Mouse (Mus musculus) forebrain, postnatal 0 days (tissue): Measurements from ENCODE around the gene Anapc15. TPM values are rescaled to one million over a fixed set of nuclear protein-coding genes. Genes with fewer than 3 reads are reported as not detected.

Experiments
- ATAC-seq: fragments of 200-750 bp; cut with Nextera tagmentation; 2 replicates; pipeline ENCODE4 v1.8.0; 2017; ENCODE audit warnings: mild to moderate bottlenecking, moderate library complexity
- DNase-seq: peaks from one replicate; pipeline ENCODE4 v3.0.0-alpha.2; 2015
- H3K27ac ChIP-seq: fragments of 300-500 bp; sonication (generic); 2 replicates; pipeline ENCODE4 v1.5.1; 2014; ENCODE audit warnings: low read depth, mild to moderate bottlenecking, antibody characterized with exemption, low read length, moderate library complexity, mixed read lengths
- H3K27me3 ChIP-seq: fragments of 300-500 bp; sonication (generic); 2 replicates; pipeline ENCODE4 v1.6.1; 2014; ENCODE audit warnings: mild to moderate bottlenecking, low read length, mixed read lengths; ENCODE audit not compliant: insufficient read depth
- H3K36me3 ChIP-seq: fragments of 300-500 bp; sonication (generic); 2 replicates; pipeline ENCODE4 v1.6.1; 2014; ENCODE audit warnings: mild to moderate bottlenecking, moderate library complexity; ENCODE audit not compliant: insufficient read depth
- H3K4me1 ChIP-seq: fragments of 300-500 bp; sonication (generic); 2 replicates; pipeline ENCODE4 v1.6.1; 2014; ENCODE audit warnings: antibody characterized with exemption; ENCODE audit not compliant: insufficient read depth
- H3K4me2 ChIP-seq: fragments of 300-500 bp; sonication (generic); 2 replicates; pipeline ENCODE4 v1.6.1; 2014; ENCODE audit warnings: low read depth, mild to moderate bottlenecking, moderate library complexity
- H3K4me3 ChIP-seq: fragments of 300-500 bp; sonication (generic); 2 replicates; pipeline ENCODE4 v1.5.1; 2014; ENCODE audit warnings: low read depth, low read length, mixed read lengths
- H3K9ac ChIP-seq: fragments of 300-500 bp; sonication (generic); 2 replicates; pipeline ENCODE4 v1.6.1; 2014; ENCODE audit warnings: mild to moderate bottlenecking
- H3K9me3 ChIP-seq: fragments of 300-500 bp; sonication (generic); 2 replicates; pipeline ENCODE4 v1.6.1; 2016; ENCODE audit warnings: low read length
- CTCF ChIP-seq: sonication (generic); IDR thresholded peaks from 2 replicates; pipeline ENCODE4 v1.5.1; 2016; ENCODE audit warnings: antibody characterized with exemption, control low read depth, low read depth
- WGBS: fragments of 180-500 bp; shearing (Covaris S2); extraction: QIAGEN DNeasy Blood & Tissue Kit; methylation state at CpG from one replicate; pipeline ENCODE4 v1.1.7; 2014; 5-methylcytosine and 5-hydroxymethylcytosine counted together
- polyA plus RNA-seq: library from polyadenylated mRNA; unstranded; fragments of >200 nt; fragmentation: Nextera tagmentation; extraction: Ambion mirVana; gene quantifications from 2 replicates; pipeline ENCODE4 v1.2.1, GENCODE M21; 2015
- total RNA-seq: library from RNA; depleted of rRNA; stranded (reverse); fragments of >200 nt; gene quantifications from 2 replicates; pipeline ENCODE4 v1.2.3, GENCODE M21; 2014

The Anapc15 gene
- total and polyA plus RNA-seq, 2 experiments from 2014 or later: 64.2 to 73.3 TPM

GRCm38 (mm10) chr7:101851689-101852088 is 11.8 kb upstream of the Anapc15 start:
- no peaks in the 10 kb centered on the region for H3K4me1 ChIP-seq
- H3K4me3 ChIP-seq: no peak overlapping the region
- no peak for TF ChIP-seq CTCF
- H3K4me2 ChIP-seq: no peak overlapping the region
- no peak overlapping the region for H3K9ac ChIP-seq
- no peak overlapping the region for H3K27ac ChIP-seq
- DNase-seq (no peak), ATAC-seq (no peak)
- H3K36me3 ChIP-seq: no peaks in the 10 kb centered on the region
- H3K9me3 ChIP-seq: no peaks in the 10 kb centered on the region
- WGBS: 83% methylated on average over 6 of the region's 6 CpGs
- H3K27me3 ChIP-seq: no peaks in the 10 kb centered on the region

DNA sequence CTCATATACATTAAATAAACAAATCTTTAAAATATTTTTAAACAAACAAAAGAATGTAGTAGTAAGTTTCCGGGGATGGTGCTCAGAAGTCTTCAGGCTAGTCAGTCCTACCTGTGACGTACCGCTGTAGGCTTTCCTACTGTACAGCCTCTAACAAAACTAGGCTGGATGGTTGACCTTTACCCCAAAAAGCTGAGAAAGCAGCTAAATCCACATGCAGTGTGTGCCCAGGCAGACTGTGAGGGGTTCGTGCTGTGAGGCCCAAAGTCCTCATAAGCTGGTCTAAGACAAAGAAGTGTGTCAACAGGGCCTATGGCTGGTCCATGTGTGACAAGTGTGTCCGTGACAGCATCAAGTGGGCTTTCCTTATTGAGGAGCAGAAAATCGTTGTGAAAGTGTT is 10.7 kb upstream of the Anapc15 start:
- H3K27ac ChIP-seq: no peak overlapping the region
- H3K4me1 ChIP-seq: no peaks in the 10 kb centered on the region
- TF ChIP-seq CTCF: no peak
- ATAC-seq (no peak), DNase-seq (no peak)
- H3K36me3 ChIP-seq: no peaks in the 10 kb centered on the region
- no peaks in the 10 kb centered on the region for H3K27me3 ChIP-seq
- no peak overlapping the region for H3K4me3 ChIP-seq
- no peaks in the 10 kb centered on the region for H3K9me3 ChIP-seq
- H3K4me2 ChIP-seq: no peak overlapping the region
- 83% methylated on average over 6 of the region's 6 CpGs for WGBS
- H3K9ac ChIP-seq: no peak overlapping the region

DNA sequence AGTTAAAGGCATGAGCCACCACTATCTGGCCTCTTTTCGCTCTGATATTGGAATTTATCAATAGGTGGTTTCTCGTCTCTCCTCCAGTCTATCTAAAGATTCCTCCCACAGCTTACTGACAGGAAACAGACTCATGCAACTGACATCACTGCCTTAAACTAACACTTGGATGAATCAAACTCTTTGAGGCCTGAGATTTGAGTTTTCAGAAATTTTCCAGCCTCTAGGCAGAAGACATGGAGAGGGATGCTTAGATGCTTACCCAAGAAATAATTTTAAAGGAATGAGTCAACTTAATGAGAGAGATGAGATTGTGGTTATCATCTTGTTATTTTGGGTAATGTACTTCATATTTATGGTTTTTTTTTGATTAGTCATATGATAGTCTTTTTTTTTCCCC is 9.7 kb upstream of the Anapc15 start:
- no peak for DNase-seq
- H3K36me3 ChIP-seq: no peaks in the 10 kb centered on the region
- H3K9ac ChIP-seq: no peak overlapping the region
- ATAC-seq: no peak
- 88% methylated on average over 2 of the region's 2 CpGs for WGBS
- H3K4me1 ChIP-seq: no peaks in the 10 kb centered on the region
- TF ChIP-seq CTCF: no peak
- H3K27me3 ChIP-seq: no peaks in the 10 kb centered on the region
- H3K27ac ChIP-seq: no peak overlapping the region
- H3K9me3 ChIP-seq: no peaks in the 10 kb centered on the region
- no peak overlapping the region for H3K4me2 ChIP-seq
- H3K4me3 ChIP-seq: no peak overlapping the region

GRCm38 (mm10) chr7:101857094-101857493 is 6.4 kb upstream of the Anapc15 start, which contains the start of gene Folr2:
Gene Folr2, minus strand, starts transcription at chr7:101857194.
- no peak for ATAC-seq
- TF ChIP-seq CTCF: no peak
- Histone ChIP-seq H3K4me3 (no peak within 1 kb of the TSS), H3K27me3 (no peaks in the 10 kb centered on the region), H3K9ac (no peak within 1 kb of the TSS), H3K4me1 (no peaks in the 10 kb centered on the region), H3K36me3 (no peaks in the 10 kb centered on the region), H3K27ac (no peak within 1 kb of the TSS), H3K4me2 (no peak within 1 kb of the TSS), H3K9me3 (no peaks in the 10 kb centered on the region)
- WGBS: 90% methylated on average over 4 of the region's 4 CpGs
- DNase-seq: no peak

DNA sequence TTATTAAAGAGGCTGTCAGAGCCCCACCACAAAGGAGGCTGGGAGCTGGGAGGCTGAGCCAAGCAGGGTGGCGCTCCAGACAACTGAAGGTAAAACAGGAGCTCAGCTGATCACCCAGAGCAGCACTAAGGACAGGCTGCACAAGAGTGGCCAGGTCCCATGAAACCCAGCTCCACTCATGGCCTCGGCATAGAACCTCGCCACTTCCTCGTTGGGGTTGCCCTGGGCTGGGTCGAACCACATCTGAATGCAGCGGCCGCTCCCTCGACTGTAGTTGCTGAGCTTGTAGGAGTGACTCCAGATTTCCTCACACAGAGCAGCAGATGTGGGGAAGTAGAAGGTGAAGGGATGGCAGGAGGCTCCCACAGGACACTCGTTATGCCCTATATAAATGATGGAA is 5.2 kb upstream of the Anapc15 start:
- Histone ChIP-seq H3K9me3 (no peaks in the 10 kb centered on the region), H3K4me1 (no peaks in the 10 kb centered on the region), H3K4me3 (no peak overlapping the region), H3K36me3 (no peaks in the 10 kb centered on the region), H3K4me2 (no peak overlapping the region), H3K9ac (no peak overlapping the region), H3K27ac (no peak overlapping the region), H3K27me3 (no peaks in the 10 kb centered on the region)
- ATAC-seq: no peak
- no peak for DNase-seq
- no peak for TF ChIP-seq CTCF
- WGBS: 77% methylated on average over 9 of the region's 9 CpGs

DNA sequence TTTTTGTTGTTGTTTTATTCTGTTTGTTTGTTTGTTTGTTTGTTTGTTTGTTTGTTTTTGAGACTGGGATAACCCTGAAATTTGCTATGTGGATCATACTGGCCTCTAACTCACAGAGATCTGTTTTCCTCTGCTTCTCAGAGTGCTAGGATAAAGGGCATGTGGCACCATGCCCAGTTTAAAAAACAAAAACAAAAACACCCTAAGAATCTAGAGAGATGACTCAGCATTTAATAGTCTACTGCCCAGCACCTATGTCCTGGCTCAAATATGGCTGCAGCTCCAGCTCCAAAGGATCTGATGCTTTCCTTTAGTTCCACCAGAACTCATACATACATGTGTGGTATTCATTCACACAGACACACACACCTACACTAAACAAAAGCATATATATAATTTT is 2.5 kb upstream of the Anapc15 start:
- Histone ChIP-seq H3K9me3 (no peaks in the 10 kb centered on the region), H3K4me3 (no peak overlapping the region), H3K27ac (no peak overlapping the region), H3K9ac (no peak overlapping the region), H3K4me1 (no peaks in the 10 kb centered on the region), H3K27me3 (no peaks in the 10 kb centered on the region), H3K36me3 (no peaks in the 10 kb centered on the region), H3K4me2 (no peak overlapping the region)
- DNase-seq: no peak
- no peak for ATAC-seq
- no peak for TF ChIP-seq CTCF

GRCm38 (mm10) chr7:101862291-101862690 is 1.2 kb upstream of the Anapc15 start:
- WGBS: 69% methylated on average over 3 of the region's 3 CpGs
- ATAC-seq: no peak
- DNase-seq: no peak
- Histone ChIP-seq H3K4me3 (no peak overlapping the region), H3K9me3 (no peaks in the 10 kb centered on the region), H3K36me3 (no peaks in the 10 kb centered on the region), H3K9ac (no peak overlapping the region), H3K4me1 (no peaks in the 10 kb centered on the region), H3K27me3 (no peaks in the 10 kb centered on the region), H3K4me2 (no peak overlapping the region), H3K27ac (no peak overlapping the region)
- TF ChIP-seq CTCF: no peak
